Mouse (Mus musculus) erythroblast, adult 5-6 weeks (primary cell): ENCODE measurements around the gene Golt1a. TPM values are rescaled to one million over a fixed set of nuclear protein-coding genes. Genes with fewer than 3 reads are reported as not detected.

Experiments
- ATAC-seq: replicated peaks from 2 replicates; pipeline ENCODE4 v1.8.0; 2016; ENCODE audit warnings: moderate number of reproducible peaks, mild to moderate bottlenecking, moderate TSS enrichment, inconsistent platforms; ENCODE audit not compliant: poor library complexity, low FRiP score, severe bottlenecking
- total RNA-seq, 2 experiments: library from RNA; stranded (forward) in 1 of 2; stranded (reverse) in 1 of 2; fragments of 150-400 nt in 1 of 2; fragments of 200-764, 138-1000 nt in 1 of 2; gene quantifications; 2 replicates each; pipeline versions ENCODE4 v1.2.3 to v1.2.4; 2015 to 2017; ENCODE audit warnings: low replicate concordance in 2 of 2

Golt1a gene
- total RNA-seq, 2 experiments from 2014 or later, result not detected

DNA sequence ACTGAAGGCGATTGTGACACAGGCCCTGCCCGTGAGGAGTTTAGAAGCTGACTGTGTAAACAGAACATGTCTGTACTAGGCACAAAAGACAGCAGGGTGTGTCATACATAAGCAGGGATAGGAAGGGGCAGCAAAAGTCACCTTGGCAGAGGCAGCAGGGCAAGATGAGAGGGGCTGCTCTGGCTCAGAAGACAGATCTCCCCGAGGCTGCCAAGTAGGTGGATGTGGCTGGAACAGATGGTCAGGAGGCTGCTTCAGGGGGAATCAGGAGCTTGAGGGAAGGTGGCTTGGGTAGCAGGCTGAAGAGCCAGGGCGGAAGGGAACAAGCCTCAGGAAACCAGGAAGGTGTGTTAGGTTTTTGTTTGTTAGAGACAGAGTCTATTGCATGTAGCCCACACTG, 60.8 kb downstream of the Golt1a start:
- ATAC-seq, result no peak

DNA sequence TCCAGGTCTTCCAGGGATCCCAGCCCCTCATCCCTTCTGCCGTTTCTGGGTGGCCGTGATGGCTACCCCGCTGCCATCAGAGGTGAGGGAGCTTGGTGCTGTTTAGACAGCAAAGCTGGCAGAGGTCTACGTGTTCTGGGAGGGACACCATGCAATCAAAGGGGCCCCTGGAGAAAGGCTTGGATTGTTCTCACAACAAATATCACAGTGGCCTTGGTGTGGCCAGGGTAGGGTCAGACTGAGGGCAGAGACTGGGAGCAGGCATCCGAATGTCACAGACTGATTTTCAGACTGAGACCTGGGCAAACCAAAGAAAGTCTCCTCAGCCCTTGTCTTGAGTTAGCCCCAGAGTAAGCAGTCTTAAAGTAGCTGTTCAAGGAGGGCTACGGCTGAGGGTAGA, 61.8 kb downstream of the Golt1a start:
- no peak for ATAC-seq

- no peak for ATAC-seq
Measured at GRCm38 (mm10) chr1:133372113-133372512, 62.5 kb downstream of the Golt1a start.

Other genes starting within 250 kb of the Golt1a start
- 37.1 and 44.3 TPM in 2 replicates for gene Ppp1r15b, start 178.7 kb upstream of the Golt1a start, total RNA-seq (2015; ENCODE audit: low replicate concordance)
- gene Ppp1r15b, start 178.7 kb upstream of the Golt1a start, total RNA-seq (2017; ENCODE audit: low replicate concordance), result 72.2 and 83.8 TPM in 2 replicates
- gene Plekha6, start 145.6 kb upstream of the Golt1a start, total RNA-seq (2015; ENCODE audit: low replicate concordance), result 0.63 TPM in 1 of 2 replicates, not detected in the other
- 0.68 and 0.98 TPM in 2 replicates for gene Plekha6, start 145.6 kb upstream of the Golt1a start, total RNA-seq (2017; ENCODE audit: low replicate concordance)
- not detected in 2 replicates for gene Kiss1, start 12.1 kb downstream of the Golt1a start, total RNA-seq (2015; ENCODE audit: low replicate concordance)
- gene Kiss1, start 12.1 kb downstream of the Golt1a start, total RNA-seq (2017; ENCODE audit: low replicate concordance), result not detected in 2 replicates
- gene Ren1, start 40.7 kb downstream of the Golt1a start, total RNA-seq (2015; ENCODE audit: low replicate concordance), result not detected in 2 replicates
- gene Ren1, start 40.7 kb downstream of the Golt1a start, total RNA-seq (2017; ENCODE audit: low replicate concordance), result not detected in 2 replicates
- not detected in 2 replicates for gene Etnk2, start 53.8 kb downstream of the Golt1a start, total RNA-seq (2015; ENCODE audit: low replicate concordance)
- gene Etnk2, start 53.8 kb downstream of the Golt1a start, total RNA-seq (2017; ENCODE audit: low replicate concordance), result not detected in 2 replicates
- 1.0 TPM in 1 of 2 replicates, not detected in the other for gene Sox13, start 114.6 kb downstream of the Golt1a start, total RNA-seq (2015; ENCODE audit: low replicate concordance)
- gene Sox13, start 114.6 kb downstream of the Golt1a start, total RNA-seq (2017; ENCODE audit: low replicate concordance), result 0.77 and 2.2 TPM in 2 replicates